Mouse (Mus musculus): ENCODE results near the gene 2900026A02Rik. TPM values are rescaled to one million over a fixed set of nuclear protein-coding genes. Genes with fewer than 3 reads are reported as not detected.

2900026A02Rik gene
- polyA plus RNA-seq, 1 experiment from 2014 or later: 3.9 TPM

DNA sequence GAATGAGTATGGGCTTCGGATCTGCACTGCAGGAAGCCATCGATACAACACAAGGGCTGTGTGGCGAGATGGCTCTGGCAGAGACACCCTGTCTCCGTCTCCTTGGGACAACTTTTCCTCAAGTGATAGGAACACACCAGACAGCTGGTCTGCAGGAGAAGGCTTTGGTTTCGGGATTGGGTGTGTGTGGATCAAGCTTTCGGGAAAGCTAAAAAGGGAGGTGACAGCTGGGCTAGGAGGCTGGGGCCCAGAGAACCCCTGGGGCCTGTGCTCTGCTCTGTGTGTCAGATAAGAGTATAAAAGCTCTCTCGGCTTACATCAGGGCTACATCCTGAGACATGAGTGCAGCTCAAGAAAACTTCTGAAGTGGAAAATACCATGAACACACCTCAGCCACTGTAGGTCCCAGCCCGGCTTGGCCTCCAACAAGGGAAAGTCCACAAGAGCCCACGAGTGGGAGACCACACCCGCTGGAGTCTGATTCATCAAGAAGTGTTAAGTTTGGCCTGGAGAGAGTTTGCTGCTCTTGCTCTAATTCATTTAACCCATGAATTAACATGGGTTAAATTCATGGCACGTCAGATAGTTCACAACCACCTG lies 112.8 kb downstream of the 2900026A02Rik start:
- ATAC-seq (replicated peaks): no peak
- no peak overlapping the region for H3K4me3 ChIP-seq
- no peaks in the 10 kb centered on the region for H3K36me3 ChIP-seq (replicated peaks)
- H3K27ac ChIP-seq: no peak overlapping the region
- WGBS: 76% methylated on average over 11 of the region's 11 CpGs
- H3K4me1 ChIP-seq: peaks cover 8% of the 10 kb centered on the region
- no peaks in the 10 kb centered on the region for H3K27me3 ChIP-seq (replicated peaks)
- no peaks in the 10 kb centered on the region for H3K9me3 ChIP-seq
- H3K4me2 ChIP-seq: no peak overlapping the region
- no peak overlapping the region for H3K9ac ChIP-seq

DNA sequence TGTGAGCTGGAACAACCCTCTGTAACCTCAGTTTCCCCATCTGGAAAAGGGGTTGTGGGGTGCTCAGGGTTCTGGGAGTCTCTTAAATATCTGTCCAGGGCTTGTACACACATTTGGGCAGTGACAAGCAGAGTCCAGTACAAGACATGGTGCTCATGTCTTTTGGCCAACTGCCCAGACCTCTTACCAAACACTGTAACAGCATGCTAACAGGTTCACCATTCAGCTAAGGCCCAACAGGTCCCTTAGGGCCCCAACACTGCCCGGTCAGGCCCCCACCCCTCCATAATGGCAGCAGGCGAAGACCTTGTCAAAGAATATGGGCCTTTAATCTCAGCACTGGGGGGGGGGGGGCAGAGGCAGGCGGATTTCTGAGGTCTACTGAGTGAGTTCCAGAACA lies 113.3 kb downstream of the 2900026A02Rik start:
- Histone ChIP-seq H3K9ac (no peak overlapping the region), H3K4me1 (peaks cover 10% of the 10 kb centered on the region), H3K4me3 (no peak overlapping the region), H3K4me2 (no peak overlapping the region), H3K27ac (no peak overlapping the region), H3K36me3 (replicated peaks) (no peaks in the 10 kb centered on the region), H3K9me3 (no peaks in the 10 kb centered on the region), H3K27me3 (replicated peaks) (no peaks in the 10 kb centered on the region)
- no peak for ATAC-seq (replicated peaks)
- 61% methylated on average over 3 of the region's 3 CpGs for WGBS

DNA sequence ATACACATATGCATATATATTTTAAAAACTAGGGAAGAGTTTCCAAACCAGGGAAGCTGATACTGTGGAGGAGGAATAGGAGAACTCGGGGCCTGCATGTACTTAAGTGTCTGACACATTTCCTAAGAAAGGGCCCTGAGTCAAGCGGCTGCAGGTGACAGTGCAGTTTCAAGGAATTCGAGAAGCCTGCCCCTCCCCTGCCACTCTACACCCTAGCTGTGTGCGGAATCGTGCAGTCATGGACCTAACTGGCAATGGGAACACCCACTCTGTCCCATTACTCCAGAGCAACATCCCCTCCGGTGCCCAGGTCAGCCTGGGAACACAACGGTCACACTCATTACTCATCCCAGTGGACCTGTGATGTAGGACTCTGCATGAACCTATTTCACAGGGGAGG lies 114.4 kb downstream of the 2900026A02Rik start:
- no peak for ATAC-seq (replicated peaks)

DNA sequence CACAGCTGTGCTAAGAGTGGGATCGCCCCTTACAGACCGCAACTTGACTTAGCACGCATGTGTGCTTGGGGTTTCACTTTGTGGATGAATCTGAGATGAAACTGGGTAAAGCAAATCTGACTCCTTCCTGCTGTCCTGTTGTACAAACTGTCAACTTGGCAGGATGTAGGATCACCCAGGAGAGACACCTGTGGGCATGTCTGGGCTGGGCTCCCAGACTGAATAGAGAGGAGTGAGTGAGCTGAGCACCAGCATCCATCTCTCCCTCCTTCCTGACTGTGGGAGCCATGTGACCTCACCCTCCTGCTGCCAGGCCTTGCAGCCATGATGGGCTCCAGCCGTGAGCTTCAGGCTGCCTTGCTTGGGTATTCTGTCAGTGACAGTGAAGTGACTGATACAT lies 115.6 kb downstream of the 2900026A02Rik start:
- H3K27me3 ChIP-seq (replicated peaks): no peaks in the 10 kb centered on the region
- 89% methylated on average over 4 of the region's 4 CpGs for WGBS
- no peak for ATAC-seq (replicated peaks)
- no peak overlapping the region for H3K27ac ChIP-seq
- H3K4me2 ChIP-seq: no peak overlapping the region
- no peaks in the 10 kb centered on the region for H3K9me3 ChIP-seq
- H3K36me3 ChIP-seq (replicated peaks): no peaks in the 10 kb centered on the region
- H3K9ac ChIP-seq: no peak overlapping the region
- H3K4me1 ChIP-seq: peaks cover 8% of the 10 kb centered on the region
- no peak overlapping the region for H3K4me3 ChIP-seq

More for the DNA sequence above, 114.4 kb downstream of the 2900026A02Rik start:
- Histone ChIP-seq H3K4me3 (no peak overlapping the region), H3K4me1 (peaks cover 16% of the 10 kb centered on the region), H3K36me3 (replicated peaks) (no peaks in the 10 kb centered on the region), H3K4me2 (no peak overlapping the region), H3K9ac (no peak overlapping the region), H3K27me3 (replicated peaks) (no peaks in the 10 kb centered on the region), H3K9me3 (no peaks in the 10 kb centered on the region), H3K27ac (no peak overlapping the region)
- 84% methylated on average over 7 of the region's 7 CpGs for WGBS

DNA sequence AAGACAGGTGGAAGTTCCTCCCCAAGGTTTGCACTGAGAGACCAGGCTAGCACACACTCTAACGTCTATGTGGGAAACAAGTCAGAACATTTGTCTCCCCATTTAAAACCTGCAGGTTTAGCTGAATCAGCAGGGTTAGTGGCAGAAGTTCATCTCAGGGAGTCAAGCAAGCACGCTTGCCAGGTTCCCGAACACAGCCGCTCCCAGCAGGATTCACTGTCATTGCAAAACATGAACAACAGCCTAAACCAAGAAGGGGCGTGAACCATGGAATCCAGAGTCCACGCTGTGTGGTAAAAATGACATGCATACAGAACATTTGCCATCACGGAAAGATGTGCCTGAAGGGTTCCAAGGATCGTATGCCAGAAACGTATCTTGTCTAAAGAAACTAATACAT lies 116.0 kb downstream of the 2900026A02Rik start:
- no peaks in the 10 kb centered on the region for H3K36me3 ChIP-seq (replicated peaks)
- H3K4me1 ChIP-seq: peaks cover 8% of the 10 kb centered on the region

DNA sequence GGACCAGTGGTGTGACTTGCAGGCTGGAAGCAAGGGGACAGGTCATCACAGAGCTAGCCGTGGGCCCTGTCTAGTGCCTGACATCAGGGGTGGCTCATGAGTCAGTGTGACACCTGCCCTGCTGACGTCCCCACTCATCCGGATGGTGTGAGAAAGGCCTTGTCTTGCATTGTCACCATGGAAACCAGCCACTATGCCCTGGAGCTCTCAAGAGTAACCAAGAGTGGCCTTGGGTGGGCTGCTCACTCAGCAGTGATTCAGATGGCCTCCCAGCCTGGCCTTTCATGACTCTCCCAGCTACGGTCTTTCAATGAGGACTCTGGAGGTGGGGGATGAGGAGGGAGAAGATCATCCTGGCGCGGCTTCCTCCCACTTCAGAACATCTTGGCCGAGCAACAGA lies 118.6 kb downstream of the 2900026A02Rik start:
- 11% methylated on average over 7 of the region's 7 CpGs for WGBS
- H3K4me1 ChIP-seq: peaks cover 8% of the 10 kb centered on the region
- H3K4me3 ChIP-seq: no peak overlapping the region
- 0 out of 2 replicates have a peak, but pooled peaks have one; percentile 22 for ATAC-seq (replicated peaks)
- H3K36me3 ChIP-seq (replicated peaks): no peaks in the 10 kb centered on the region
- H3K27ac ChIP-seq: no peak overlapping the region
- H3K9me3 ChIP-seq: no peaks in the 10 kb centered on the region
- H3K4me2 ChIP-seq: no peak overlapping the region
- H3K27me3 ChIP-seq (replicated peaks): no peaks in the 10 kb centered on the region
- H3K9ac ChIP-seq: no peak overlapping the region

More for the DNA sequence above, 116.0 kb downstream of the 2900026A02Rik start:
- 83% methylated on average over 9 of the region's 9 CpGs for WGBS
- Histone ChIP-seq H3K9me3 (no peaks in the 10 kb centered on the region), H3K27me3 (replicated peaks) (no peaks in the 10 kb centered on the region), H3K4me2 (no peak overlapping the region), H3K9ac (no peak overlapping the region), H3K27ac (no peak overlapping the region), H3K4me3 (no peak overlapping the region)
- no peak for ATAC-seq (replicated peaks)

DNA sequence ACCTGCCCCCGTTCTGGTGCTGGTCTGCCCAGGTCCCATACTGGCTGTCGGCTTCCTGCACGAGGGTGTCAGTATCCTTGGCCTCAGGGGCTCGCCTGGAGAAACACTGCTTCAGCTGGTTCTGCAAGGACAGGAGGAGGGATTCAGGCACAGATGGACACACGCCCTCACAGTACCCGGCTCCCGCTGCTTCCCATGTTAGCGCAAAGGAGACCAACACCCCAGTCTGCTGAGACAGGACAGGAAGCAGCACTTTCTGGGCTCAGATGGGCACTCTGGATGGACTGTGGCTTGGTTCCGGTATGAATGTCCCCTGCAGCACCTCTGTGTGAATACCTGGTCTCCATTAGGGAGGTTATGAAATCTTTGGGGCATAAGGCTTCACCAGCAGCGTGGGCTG lies 119.6 kb downstream of the 2900026A02Rik start:
- H3K27me3 ChIP-seq (replicated peaks): no peaks in the 10 kb centered on the region
- 92% methylated on average over 10 of the region's 10 CpGs for WGBS

DNA sequence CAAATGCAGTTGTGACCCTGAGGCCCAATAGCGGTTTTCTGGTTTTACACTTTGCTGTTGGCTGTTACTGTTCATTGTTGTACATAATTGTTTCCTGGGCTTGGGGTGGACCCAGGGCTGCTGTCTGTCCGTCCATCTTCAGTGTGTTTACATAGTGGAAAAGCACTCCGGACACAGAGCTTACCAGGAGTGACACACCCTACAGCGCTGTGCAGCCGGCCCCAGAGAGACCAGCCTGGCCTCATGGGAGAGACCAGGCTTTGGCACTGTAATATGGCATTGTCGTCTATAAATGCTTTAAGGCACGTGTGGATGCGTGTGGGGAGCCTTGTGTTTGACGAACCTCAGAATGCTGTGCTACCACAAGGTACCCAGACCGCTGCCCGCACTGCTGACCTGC lies 120.6 kb downstream of the 2900026A02Rik start:
- Histone ChIP-seq H3K9ac (no peak overlapping the region), H3K4me3 (no peak overlapping the region), H3K4me1 (peaks cover 8% of the 10 kb centered on the region), H3K36me3 (replicated peaks) (no peaks in the 10 kb centered on the region), H3K4me2 (no peak overlapping the region), H3K27me3 (replicated peaks) (no peaks in the 10 kb centered on the region), H3K27ac (no peak overlapping the region), H3K9me3 (no peaks in the 10 kb centered on the region)
- ATAC-seq (replicated peaks): no peak
- 92% methylated on average over 11 of the region's 11 CpGs for WGBS

More for the DNA sequence above, 119.6 kb downstream of the 2900026A02Rik start:
- ATAC-seq (replicated peaks): no peak
- Histone ChIP-seq H3K36me3 (replicated peaks) (no peaks in the 10 kb centered on the region), H3K27ac (no peak overlapping the region), H3K9me3 (no peaks in the 10 kb centered on the region), H3K4me2 (no peak overlapping the region), H3K9ac (no peak overlapping the region), H3K4me3 (no peak overlapping the region), H3K4me1 (peaks cover 8% of the 10 kb centered on the region)

DNA sequence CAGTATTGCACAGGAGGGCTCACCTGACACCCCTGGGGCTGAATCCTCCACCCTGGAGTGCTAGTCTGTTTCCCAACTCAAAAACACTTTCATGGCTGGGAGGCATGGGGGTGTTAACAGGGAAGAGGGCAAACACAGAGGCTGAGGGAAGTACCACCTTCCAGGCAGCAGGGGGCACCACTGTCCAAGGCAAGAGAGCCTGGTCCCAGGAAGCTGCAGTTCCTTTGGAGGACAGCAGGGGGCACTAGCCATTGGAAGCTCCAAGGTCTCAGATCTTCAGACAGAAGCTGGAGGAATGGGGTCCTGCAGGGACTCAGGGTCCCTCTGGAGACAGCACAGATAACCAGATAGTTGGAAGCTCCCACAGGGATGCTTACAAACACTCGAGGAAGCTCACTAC lies 121.5 kb downstream of the 2900026A02Rik start:
- ATAC-seq (replicated peaks): peak; percentile 28; the same call in 1 of the 2 replicates
- Histone ChIP-seq H3K27ac (no peak overlapping the region), H3K4me2 (no peak overlapping the region), H3K4me3 (no peak overlapping the region), H3K4me1 (peaks cover 8% of the 10 kb centered on the region), H3K36me3 (replicated peaks) (no peaks in the 10 kb centered on the region), H3K9me3 (no peaks in the 10 kb centered on the region), H3K9ac (no peak overlapping the region), H3K27me3 (replicated peaks) (no peaks in the 10 kb centered on the region)
- 29% methylated on average over 1 of the region's 1 CpGs for WGBS

DNA sequence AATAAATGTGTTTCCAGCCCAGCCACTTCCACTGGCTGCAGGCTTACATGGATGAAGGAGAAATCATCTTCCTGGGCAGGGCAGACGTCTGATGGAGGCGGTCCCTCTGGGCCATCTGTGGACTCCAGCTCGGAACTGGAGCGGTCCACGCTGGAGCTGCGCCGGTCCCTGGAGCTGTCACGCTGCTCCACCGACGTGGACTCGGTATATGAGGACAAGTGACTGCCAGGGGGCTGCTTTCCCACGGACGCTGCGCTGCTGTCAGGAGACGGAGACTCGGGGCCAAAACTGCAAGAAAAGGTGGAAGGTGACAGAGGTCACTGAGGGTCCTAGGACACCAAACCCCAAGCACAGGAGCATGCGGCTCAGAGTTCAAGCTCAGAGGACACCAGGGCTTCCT lies 123.5 kb downstream of the 2900026A02Rik start:
- Histone ChIP-seq H3K4me3 (no peak overlapping the region), H3K9me3 (no peaks in the 10 kb centered on the region), H3K27me3 (replicated peaks) (no peaks in the 10 kb centered on the region), H3K4me2 (no peak overlapping the region), H3K4me1 (peaks cover 5% of the 10 kb centered on the region), H3K36me3 (replicated peaks) (no peaks in the 10 kb centered on the region), H3K27ac (no peak overlapping the region), H3K9ac (no peak overlapping the region)
- WGBS: 93% methylated on average over 17 of the region's 17 CpGs
- ATAC-seq (replicated peaks): no peak

DNA sequence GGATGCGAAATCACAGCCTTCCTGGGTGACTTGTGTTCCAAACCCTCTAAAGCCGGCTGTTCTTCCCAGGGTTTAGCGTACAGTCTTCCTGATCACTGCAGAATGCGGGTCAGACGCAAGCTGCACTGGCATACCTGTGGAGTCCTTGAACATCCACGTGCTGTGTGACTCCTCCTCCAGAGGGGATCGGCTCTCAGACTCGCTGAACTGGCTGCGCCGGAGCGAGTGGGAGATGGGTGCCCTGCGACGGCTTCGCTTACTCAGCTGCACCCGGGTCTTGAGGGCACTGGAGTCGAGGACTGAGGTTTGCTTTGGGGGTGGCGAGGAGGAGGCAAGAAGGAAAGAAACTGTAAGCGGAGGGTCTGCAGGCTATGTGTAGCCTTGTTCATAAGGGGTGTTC lies 125.6 kb downstream of the 2900026A02Rik start:
- WGBS: 91% methylated on average over 18 of the region's 18 CpGs
- no peaks in the 10 kb centered on the region for H3K4me1 ChIP-seq
- no peak overlapping the region for H3K27ac ChIP-seq
- H3K27me3 ChIP-seq (replicated peaks): no peaks in the 10 kb centered on the region
- no peak overlapping the region for H3K4me2 ChIP-seq
- H3K36me3 ChIP-seq (replicated peaks): no peaks in the 10 kb centered on the region
- no peak for ATAC-seq (replicated peaks)
- H3K9ac ChIP-seq: no peak overlapping the region
- no peak overlapping the region for H3K4me3 ChIP-seq
- H3K9me3 ChIP-seq: no peaks in the 10 kb centered on the region

DNA sequence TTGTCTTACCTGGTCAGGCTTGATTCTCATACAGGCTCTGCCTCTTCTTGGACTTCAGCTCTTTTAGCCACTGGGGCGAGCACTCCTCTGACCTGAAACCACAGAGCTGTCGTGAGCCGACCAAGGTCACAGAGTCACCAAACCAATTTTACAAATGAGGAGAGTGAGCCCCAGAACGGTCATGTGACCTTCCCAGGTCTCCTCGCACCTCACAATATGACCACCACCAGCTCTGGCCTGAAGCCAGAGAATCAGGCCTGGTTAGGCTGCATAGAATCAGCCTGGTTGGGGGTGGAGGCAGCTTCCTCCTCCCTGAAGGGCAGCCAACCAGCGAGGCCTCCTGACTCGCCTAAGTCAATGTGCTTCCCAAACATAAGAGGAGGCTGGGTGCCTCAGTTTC lies 128.6 kb downstream of the 2900026A02Rik start:
- H3K9me3 ChIP-seq: no peaks in the 10 kb centered on the region
- H3K9ac ChIP-seq: no peak overlapping the region
- ATAC-seq (replicated peaks): no peak
- no peaks in the 10 kb centered on the region for H3K27me3 ChIP-seq (replicated peaks)
- H3K36me3 ChIP-seq (replicated peaks): no peaks in the 10 kb centered on the region
- H3K4me2 ChIP-seq: no peak overlapping the region
- 80% methylated on average over 7 of the region's 7 CpGs for WGBS
- H3K27ac ChIP-seq: no peak overlapping the region
- no peaks in the 10 kb centered on the region for H3K4me1 ChIP-seq
- H3K4me3 ChIP-seq: no peak overlapping the region

DNA sequence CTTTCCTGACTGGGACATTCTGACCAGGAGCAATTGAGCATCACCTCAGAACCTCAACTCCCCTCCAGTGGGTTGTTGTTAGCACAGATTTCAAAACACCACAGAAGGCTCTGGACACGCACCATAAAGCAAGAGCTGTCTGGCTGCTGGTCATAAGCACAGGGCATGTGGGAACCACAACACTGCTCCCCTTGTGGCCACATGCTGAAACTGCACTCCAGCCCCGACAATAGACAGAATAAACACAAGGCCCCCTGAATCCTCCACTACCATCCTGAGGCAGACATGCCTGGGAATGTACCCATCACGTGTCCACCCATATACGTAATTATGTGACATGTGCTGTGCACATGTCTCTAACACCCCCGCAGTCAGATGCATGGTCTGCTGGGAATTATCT lies 129.9 kb downstream of the 2900026A02Rik start:
- Histone ChIP-seq H3K4me2 (no peak overlapping the region), H3K9me3 (no peaks in the 10 kb centered on the region), H3K27me3 (replicated peaks) (no peaks in the 10 kb centered on the region), H3K36me3 (replicated peaks) (no peaks in the 10 kb centered on the region), H3K4me3 (no peak overlapping the region), H3K4me1 (0 out of 2 replicates have a peak, but pooled peaks cover 8% of the 10 kb centered on the region), H3K27ac (no peak overlapping the region), H3K9ac (no peak overlapping the region)
- 58% methylated on average over 5 of the region's 5 CpGs for WGBS
- ATAC-seq (replicated peaks): no peak; the same call in 1 of the 2 replicates

Measured in midbrain, embryonic 15.5 days (tissue).